Mouse (Mus musculus): Measurements from ENCODE around the gene A530016L24Rik. TPM values are rescaled to one million over a fixed set of nuclear protein-coding genes. Genes with fewer than 3 reads are reported as not detected.

A530016L24Rik gene
- 0.13 TPM in 1 of 2 replicates, not detected in the other for polyA plus RNA-seq (2014; fragmentation: Nextera tagmentation; extraction: Ambion mirVana)

DNA sequence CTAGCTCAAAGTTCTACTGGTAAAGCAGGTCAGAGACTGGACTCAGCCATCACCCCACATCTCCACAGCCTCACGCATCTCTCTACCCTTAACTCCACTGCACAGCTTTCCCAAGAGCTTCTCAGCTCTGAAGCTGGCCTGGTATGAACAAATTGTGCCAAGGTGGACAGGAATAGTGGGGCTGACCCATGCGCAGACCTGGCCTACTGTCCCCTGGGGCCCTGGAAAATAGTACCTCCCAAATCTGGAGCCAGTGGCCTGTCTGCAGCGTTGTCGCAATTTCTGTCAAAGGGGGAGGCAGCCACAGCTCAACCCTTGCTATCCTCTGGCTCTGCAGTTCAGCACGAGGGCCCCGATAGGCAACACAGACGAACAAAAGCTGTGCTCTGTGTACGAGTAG lies at the start of gene A530016L24Rik:
A530016L24Rik (plus strand) TSS at position 315 of the 400 bp plus-strand sequence.
- Histone ChIP-seq H3K36me3 (ENCODE audit: control insufficient read depth, insufficient read depth, low read length) (no peaks in the 10 kb centered on the region), H3K4me3 (ENCODE audit: low read depth, low read length) (no peak within 1 kb of the TSS), H3K27ac (ENCODE audit: low read depth, low read length) (no peak within 1 kb of the TSS), H3K4me2 (ENCODE audit: low read depth, low read length, severe bottlenecking) (no peak within 1 kb of the TSS), H3K4me1 (replicated peaks; ENCODE audit: control insufficient read depth, insufficient read depth, low read length) (no peaks in the 10 kb centered on the region; the same call in 1 of the 2 replicates), H3K9ac (ENCODE audit: low read length) (no peak within 1 kb of the TSS), H3K27me3 (ENCODE audit: control insufficient read depth, insufficient read depth, low read length) (no peaks in the 10 kb centered on the region), H3K9me3 (ENCODE audit: control insufficient read depth, low read length) (no peaks in the 10 kb centered on the region)
- DNase-seq (ENCODE audit: low spot score) (no peak), ATAC-seq (replicated peaks; ENCODE audit: low FRiP score) (no peak)
- WGBS: 90% methylated on average over 8 of the region's 8 CpGs

DNA sequence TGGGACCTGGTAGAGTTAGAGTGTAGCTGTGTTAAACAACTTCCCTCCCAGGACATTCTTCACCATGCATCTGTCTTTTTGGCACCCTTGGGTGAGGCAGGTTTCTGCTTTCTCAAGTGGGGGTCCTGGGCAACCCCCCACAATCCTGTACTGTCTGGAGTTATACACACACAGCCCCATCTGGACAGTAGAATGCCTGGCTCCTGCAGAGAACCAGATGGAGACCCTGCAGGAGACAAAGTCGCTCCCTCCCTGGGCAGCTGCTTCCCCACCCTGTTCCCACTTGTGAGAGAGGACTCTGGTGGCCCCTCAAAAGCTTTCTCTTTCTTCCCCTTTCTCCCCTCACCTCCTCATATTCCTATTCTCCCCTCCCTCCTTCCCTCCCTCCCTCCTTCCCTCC lies 49.3 kb upstream of the A530016L24Rik start:
- 0% methylated on average over 1 of the region's 1 CpGs for WGBS
- Histone ChIP-seq H3K4me1 (replicated peaks; ENCODE audit: control insufficient read depth, insufficient read depth, low read length) (peaks cover 7% of the 10 kb centered on the region; the same call in 1 of the 2 replicates), H3K9ac (ENCODE audit: low read length) (no peak overlapping the region), H3K4me2 (ENCODE audit: low read depth, low read length, severe bottlenecking) (no peak overlapping the region), H3K27me3 (ENCODE audit: control insufficient read depth, insufficient read depth, low read length) (no peaks in the 10 kb centered on the region), H3K27ac (ENCODE audit: low read depth, low read length) (no peak overlapping the region), H3K9me3 (ENCODE audit: control insufficient read depth, low read length) (no peaks in the 10 kb centered on the region; the same call in 1 of the 2 replicates), H3K4me3 (ENCODE audit: low read depth, low read length) (no peak overlapping the region), H3K36me3 (ENCODE audit: control insufficient read depth, insufficient read depth, low read length) (no peaks in the 10 kb centered on the region)
- DNase-seq (ENCODE audit: low spot score) (no peak), ATAC-seq (replicated peaks; ENCODE audit: low FRiP score) (no peak)

- no peak overlapping the region for H3K4me2 ChIP-seq (ENCODE audit: low read depth, low read length, severe bottlenecking)
- no peaks in the 10 kb centered on the region for H3K27me3 ChIP-seq (ENCODE audit: control insufficient read depth, insufficient read depth, low read length)
- ATAC-seq (replicated peaks; ENCODE audit: low FRiP score) (no peak), DNase-seq (ENCODE audit: low spot score) (no peak)
- H3K27ac ChIP-seq (ENCODE audit: low read depth, low read length): 0 out of 2 replicates have a peak overlapping the region, but pooled peaks have one; percentile 41
- 68% methylated on average over 18 of the region's 18 CpGs for WGBS
- H3K36me3 ChIP-seq (ENCODE audit: control insufficient read depth, insufficient read depth, low read length): no peaks in the 10 kb centered on the region
- no peak overlapping the region for H3K4me3 ChIP-seq (ENCODE audit: low read depth, low read length)
- peaks cover 4% of the 10 kb centered on the region; the same call in 1 of the 2 replicates for H3K4me1 ChIP-seq (replicated peaks; ENCODE audit: control insufficient read depth, insufficient read depth, low read length)
- no peaks in the 10 kb centered on the region; the same call in 1 of the 2 replicates for H3K9me3 ChIP-seq (ENCODE audit: control insufficient read depth, low read length)
- no peak overlapping the region for H3K9ac ChIP-seq (ENCODE audit: low read length)
Measured at GRCm38 (mm10) chr12:112449144-112449827, 40.0 kb upstream of the A530016L24Rik start.

DNA sequence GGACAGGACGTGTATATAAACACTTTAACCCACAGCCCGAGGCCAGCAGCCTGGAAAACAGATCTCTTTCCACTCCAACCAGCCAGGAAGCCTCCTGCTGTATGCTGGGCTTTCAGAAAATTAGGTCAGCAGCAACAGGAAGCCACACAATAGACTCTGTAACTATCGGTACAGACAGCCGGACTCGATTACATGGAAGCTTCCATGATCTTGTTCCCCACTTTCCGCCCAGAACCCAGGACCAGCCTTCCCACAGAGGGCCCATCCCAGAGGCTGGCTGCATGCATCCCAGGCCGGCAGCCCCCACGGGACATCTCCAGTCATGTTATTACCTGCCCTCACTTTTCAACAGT lies 39.4 kb upstream of the A530016L24Rik start:
- no peak overlapping the region for H3K4me2 ChIP-seq (ENCODE audit: low read depth, low read length, severe bottlenecking)
- 65% methylated on average over 8 of the region's 8 CpGs for WGBS
- no peaks in the 10 kb centered on the region for H3K36me3 ChIP-seq (ENCODE audit: control insufficient read depth, insufficient read depth, low read length)
- ATAC-seq (replicated peaks; ENCODE audit: low FRiP score) (no peak), DNase-seq (ENCODE audit: low spot score) (no peak)
- H3K27me3 ChIP-seq (ENCODE audit: control insufficient read depth, insufficient read depth, low read length): no peaks in the 10 kb centered on the region
- H3K4me3 ChIP-seq (ENCODE audit: low read depth, low read length): no peak overlapping the region
- peaks cover 4% of the 10 kb centered on the region; the same call in 1 of the 2 replicates for H3K4me1 ChIP-seq (replicated peaks; ENCODE audit: control insufficient read depth, insufficient read depth, low read length)
- H3K27ac ChIP-seq (ENCODE audit: low read depth, low read length): 0 out of 2 replicates have a peak overlapping the region, but pooled peaks have one; percentile 41
- H3K9ac ChIP-seq (ENCODE audit: low read length): no peak overlapping the region
- no peaks in the 10 kb centered on the region; the same call in 1 of the 2 replicates for H3K9me3 ChIP-seq (ENCODE audit: control insufficient read depth, low read length)

DNA sequence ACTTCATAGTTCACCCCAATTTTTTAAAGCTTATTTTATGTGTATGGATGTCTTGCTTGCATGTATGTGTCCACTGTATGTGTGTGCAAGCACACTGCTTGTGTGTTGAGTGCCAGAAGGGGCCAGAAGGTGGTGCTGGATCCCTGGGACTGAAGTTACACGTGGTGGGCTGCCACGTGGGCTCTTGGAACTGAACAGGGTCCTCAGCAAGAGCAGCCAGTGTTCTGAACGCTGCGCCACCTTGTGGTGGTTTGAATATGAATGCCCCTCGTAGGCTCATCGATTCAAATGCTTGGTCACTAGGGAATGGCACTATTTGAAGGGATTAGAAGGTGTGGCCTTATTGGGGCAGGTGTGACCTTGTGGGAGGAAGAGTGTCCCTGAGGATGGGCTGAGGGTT lies 38.4 kb upstream of the A530016L24Rik start:
- DNase-seq (ENCODE audit: low spot score) (peak; percentile 84), ATAC-seq (replicated peaks; ENCODE audit: low FRiP score) (peak; percentile 51; the same call in 1 of the 2 replicates)
- 20% methylated on average over 6 of the region's 6 CpGs for WGBS
- no peaks in the 10 kb centered on the region for H3K36me3 ChIP-seq (ENCODE audit: control insufficient read depth, insufficient read depth, low read length)
- no peaks in the 10 kb centered on the region; the same call in 1 of the 2 replicates for H3K9me3 ChIP-seq (ENCODE audit: control insufficient read depth, low read length)
- no peak overlapping the region for H3K4me2 ChIP-seq (ENCODE audit: low read depth, low read length, severe bottlenecking)
- H3K27ac ChIP-seq (ENCODE audit: low read depth, low read length): no peak overlapping the region
- no peaks in the 10 kb centered on the region for H3K27me3 ChIP-seq (ENCODE audit: control insufficient read depth, insufficient read depth, low read length)
- H3K9ac ChIP-seq (ENCODE audit: low read length): no peak overlapping the region
- H3K4me1 ChIP-seq (replicated peaks; ENCODE audit: control insufficient read depth, insufficient read depth, low read length): peaks cover 4% of the 10 kb centered on the region; the same call in 1 of the 2 replicates
- H3K4me3 ChIP-seq (ENCODE audit: low read depth, low read length): no peak overlapping the region

- Histone ChIP-seq H3K27me3 (ENCODE audit: control insufficient read depth, insufficient read depth, low read length) (no peaks in the 10 kb centered on the region), H3K4me3 (ENCODE audit: low read depth, low read length) (no peak overlapping the region), H3K9ac (ENCODE audit: low read length) (no peak overlapping the region), H3K9me3 (ENCODE audit: control insufficient read depth, low read length) (no peaks in the 10 kb centered on the region; the same call in 1 of the 2 replicates), H3K4me1 (replicated peaks; ENCODE audit: control insufficient read depth, insufficient read depth, low read length) (peaks cover 4% of the 10 kb centered on the region; the same call in 1 of the 2 replicates), H3K36me3 (ENCODE audit: control insufficient read depth, insufficient read depth, low read length) (no peaks in the 10 kb centered on the region), H3K27ac (ENCODE audit: low read depth, low read length) (no peak overlapping the region), H3K4me2 (ENCODE audit: low read depth, low read length, severe bottlenecking) (no peak overlapping the region)
- 83% methylated on average over 1 of the region's 1 CpGs for WGBS
- DNase-seq (ENCODE audit: low spot score): no peak
- ATAC-seq (replicated peaks; ENCODE audit: low FRiP score): no peak
Measured at GRCm38 (mm10) chr12:112451381-112451780, 37.9 kb upstream of the A530016L24Rik start.

GRCm38 (mm10) chr12:112451826-112452225 lies 37.4 kb upstream of the A530016L24Rik start:
- Histone ChIP-seq H3K4me3 (ENCODE audit: low read depth, low read length) (no peak overlapping the region), H3K9me3 (ENCODE audit: control insufficient read depth, low read length) (no peaks in the 10 kb centered on the region), H3K4me1 (replicated peaks; ENCODE audit: control insufficient read depth, insufficient read depth, low read length) (peaks cover 4% of the 10 kb centered on the region; the same call in 1 of the 2 replicates), H3K4me2 (ENCODE audit: low read depth, low read length, severe bottlenecking) (no peak overlapping the region), H3K27me3 (ENCODE audit: control insufficient read depth, insufficient read depth, low read length) (no peaks in the 10 kb centered on the region), H3K9ac (ENCODE audit: low read length) (no peak overlapping the region), H3K27ac (ENCODE audit: low read depth, low read length) (no peak overlapping the region), H3K36me3 (ENCODE audit: control insufficient read depth, insufficient read depth, low read length) (no peaks in the 10 kb centered on the region)
- WGBS: 88% methylated on average over 9 of the region's 9 CpGs
- no peak for DNase-seq (ENCODE audit: low spot score)
- no peak for ATAC-seq (replicated peaks; ENCODE audit: low FRiP score)

DNA sequence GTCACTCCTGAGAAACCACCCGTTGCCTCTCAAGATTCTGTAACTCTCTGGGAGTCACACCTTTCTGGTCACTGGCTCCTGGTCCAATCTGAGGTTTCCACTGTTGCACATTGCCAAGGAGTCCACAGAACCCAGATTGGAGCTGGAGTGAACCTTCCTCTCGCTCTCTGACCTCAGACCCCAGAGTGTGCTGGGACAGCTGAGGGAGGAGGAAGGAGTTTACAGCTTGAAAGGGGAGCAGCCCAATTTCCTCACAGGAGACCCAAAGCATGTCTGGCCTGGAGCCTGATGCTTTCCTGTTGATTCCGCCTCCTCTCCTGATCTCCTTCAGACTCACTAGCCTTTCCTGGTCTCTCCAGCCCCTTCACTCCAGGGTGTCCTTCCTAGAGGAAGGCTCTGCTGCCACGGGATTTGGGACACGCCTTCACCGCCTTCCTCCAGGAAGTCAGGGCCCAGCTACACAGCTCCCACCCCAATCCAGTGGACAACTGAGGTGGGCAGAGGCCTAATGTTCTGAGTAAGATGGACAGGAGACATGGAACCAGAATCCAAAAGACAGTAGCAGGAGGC lies 33.0 kb upstream of the A530016L24Rik start:
- no peak for DNase-seq (ENCODE audit: low spot score)
- Histone ChIP-seq H3K27me3 (ENCODE audit: control insufficient read depth, insufficient read depth, low read length) (no peaks in the 10 kb centered on the region), H3K4me2 (ENCODE audit: low read depth, low read length, severe bottlenecking) (no peak overlapping the region), H3K36me3 (ENCODE audit: control insufficient read depth, insufficient read depth, low read length) (no peaks in the 10 kb centered on the region), H3K27ac (ENCODE audit: low read depth, low read length) (no peak overlapping the region), H3K9me3 (ENCODE audit: control insufficient read depth, low read length) (no peaks in the 10 kb centered on the region), H3K4me3 (ENCODE audit: low read depth, low read length) (no peak overlapping the region), H3K9ac (ENCODE audit: low read length) (no peak overlapping the region), H3K4me1 (replicated peaks; ENCODE audit: control insufficient read depth, insufficient read depth, low read length) (peaks cover 4% of the 10 kb centered on the region; the same call in 1 of the 2 replicates)
- ATAC-seq (replicated peaks; ENCODE audit: low FRiP score): no peak
- WGBS: 78% methylated on average over 6 of the region's 6 CpGs
